Mouse (Mus musculus) G1E (cell line): Measurements from ENCODE around the gene Armc9. TPM values are rescaled to one million over a fixed set of nuclear protein-coding genes. Genes with fewer than 3 reads are reported as not detected.

Experiments used
- ATAC-seq: 2 replicates; pipeline ENCODE4 v1.8.0; 2016; ENCODE audit warnings: mild to moderate bottlenecking; ENCODE audit not compliant: insufficient number of reproducible peaks, poor library complexity, low FRiP score, severe bottlenecking; ENCODE audit errors: extremely low read depth
- DNase-seq: peaks from one replicate; pipeline ENCODE4 v3.0.0; 2012; ENCODE audit warnings: low spot score
- H3K27me3 ChIP-seq: 2 replicates; pipeline ENCODE4 v1.6.1; 2012; ENCODE audit warnings: mild to moderate bottlenecking, low read length, inconsistent platforms; ENCODE audit not compliant: insufficient read depth
- H3K36me3 ChIP-seq: replicated peaks from 2 replicates; pipeline ENCODE3; 2012; ENCODE audit warnings: mild to moderate bottlenecking, inconsistent platforms
- H3K4me1 ChIP-seq: 2 replicates; pipeline ENCODE4 v1.6.1; 2012; ENCODE audit warnings: low read depth, low read length, inconsistent platforms, mixed read lengths; ENCODE audit not compliant: insufficient read depth
- H3K4me3 ChIP-seq: 2 replicates; pipeline ENCODE4 v1.5.1; 2012; ENCODE audit warnings: low read depth, mild to moderate bottlenecking, inconsistent platforms, low read length, moderate library complexity, mixed read lengths
- H3K9me3 ChIP-seq: replicated peaks from 2 replicates; pipeline ENCODE4 v1.6.1; 2012; ENCODE audit warnings: inconsistent platforms
- CTCF ChIP-seq: IDR thresholded peaks from 2 replicates; pipeline ENCODE4 v1.5.1; 2012; ENCODE audit warnings: low read depth, low read length, inconsistent platforms, mixed read lengths
- GATA1 ChIP-seq: IDR thresholded peaks from 2 replicates; pipeline ENCODE4 v1.6.1; 2012; ENCODE audit warnings: borderline replicate concordance, low read length, inconsistent platforms, mixed read lengths
- GATA2 ChIP-seq: IDR thresholded peaks from 2 replicates; pipeline ENCODE4 v1.6.1; 2012; ENCODE audit warnings: low read depth, low read length, inconsistent platforms, borderline replicate concordance
- POLR2AphosphoS5 ChIP-seq: IDR thresholded peaks from 2 replicates; pipeline ENCODE4 v1.6.1; 2012; ENCODE audit warnings: low read depth, low read length, inconsistent platforms; ENCODE audit not compliant: insufficient replicate concordance
- TAL1 ChIP-seq: conservative IDR thresholded peaks from 2 replicates; pipeline ENCODE4 v1.6.1; 2012; ENCODE audit warnings: low read depth, low read length, inconsistent platforms, mixed read lengths
- polyA plus RNA-seq: library from polyadenylated mRNA; stranded (reverse); fragments of >175 nt; gene quantifications from 2 replicates; pipeline ENCODE4 v1.2.3, GENCODE M21; 2012
- total RNA-seq, 2 experiments: library from RNA; stranded (forward) in 1 of 2; stranded (reverse) in 1 of 2; fragments of 200-1000 nt in 1 of 2; fragments of >200 nt in 1 of 2; fragmentation: Nextera tagmentation in 1 of 2; gene quantifications; 2 replicates each; pipeline ENCODE4 v1.2.3; 2014 to 2017

The Armc9 gene
- total and polyA plus RNA-seq, 3 experiments: 4.8 to 15.0 (median 12.3) TPM

DNA sequence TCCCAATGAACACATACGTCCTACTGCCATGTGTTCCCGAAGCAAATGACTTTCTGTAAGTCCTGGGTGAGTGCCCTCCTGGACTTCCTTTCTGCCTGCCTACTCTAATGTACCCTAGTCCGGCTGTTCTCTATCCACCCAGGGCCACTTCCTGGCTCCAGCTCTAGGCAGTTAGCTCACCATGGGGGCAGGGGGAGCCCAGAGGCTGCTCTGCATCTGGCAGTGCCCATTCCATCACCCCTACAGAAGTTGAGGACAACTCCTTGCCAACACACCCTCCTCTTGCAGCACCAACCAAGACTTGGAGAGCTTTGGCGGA lies 114.6 kb downstream of the Armc9 start:
- TF ChIP-seq POLR2AphosphoS5 (no peak), GATA1 (no peak), CTCF (no peak), TAL1 (no peak), GATA2 (no peak)
- H3K27me3 ChIP-seq: peaks cover 9% of the 10 kb centered on the region; the same call in 1 of the 2 replicates
- H3K9me3 ChIP-seq: no peaks in the 10 kb centered on the region
- ATAC-seq (no peak; the same call in 1 of the 2 replicates), DNase-seq (peak; percentile 47)
- peak overlapping the region; percentile 16; the same call in 1 of the 2 replicates for H3K4me3 ChIP-seq
- H3K36me3 ChIP-seq: no peaks in the 10 kb centered on the region
- H3K4me1 ChIP-seq: peaks cover 40% of the 10 kb centered on the region

DNA sequence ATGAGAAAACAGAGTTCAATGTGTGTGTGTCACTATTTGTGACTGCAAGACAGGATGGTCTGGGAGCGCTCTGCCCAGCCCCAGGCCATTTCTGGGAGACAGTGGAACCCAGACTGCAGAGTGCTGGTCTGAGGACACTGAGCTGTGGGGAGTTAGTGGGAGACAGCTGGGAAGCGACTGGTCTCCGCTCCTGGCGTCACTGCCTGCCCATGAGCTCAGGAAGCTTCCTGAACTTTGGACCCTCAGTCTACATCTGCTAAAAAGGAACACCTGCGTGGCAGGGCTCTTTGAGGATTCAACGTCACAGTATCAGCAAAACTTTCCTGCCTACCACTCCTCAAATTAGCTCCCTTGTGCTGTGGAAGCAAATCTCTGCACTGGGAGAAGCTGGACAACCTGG lies 117.1 kb downstream of the Armc9 start:
- DNase-seq (no peak), ATAC-seq (no peak)
- TF ChIP-seq TAL1: no peak
- TF ChIP-seq GATA2: no peak
- no peak for TF ChIP-seq CTCF
- TF ChIP-seq GATA1: no peak
- TF ChIP-seq POLR2AphosphoS5: no peak
- Histone ChIP-seq H3K9me3 (no peaks in the 10 kb centered on the region), H3K4me3 (no peak overlapping the region), H3K27me3 (peaks cover 24% of the 10 kb centered on the region), H3K36me3 (no peaks in the 10 kb centered on the region), H3K4me1 (peaks cover 29% of the 10 kb centered on the region)

- DNase-seq (no peak), ATAC-seq (no peak)
- no peak for TF ChIP-seq GATA1
- TF ChIP-seq TAL1: no peak
- TF ChIP-seq CTCF: no peak
- TF ChIP-seq GATA2: no peak
- TF ChIP-seq POLR2AphosphoS5: no peak
- H3K36me3 ChIP-seq: no peaks in the 10 kb centered on the region
- H3K4me1 ChIP-seq: no peaks in the 10 kb centered on the region
- H3K9me3 ChIP-seq: no peaks in the 10 kb centered on the region
- peaks cover 33% of the 10 kb centered on the region for H3K27me3 ChIP-seq
- H3K4me3 ChIP-seq: no peak overlapping the region
Measured at GRCm38 (mm10) chr1:86277055-86277454, 122.5 kb downstream of the Armc9 start.

GRCm38 (mm10) chr1:86281781-86282536 lies 127.4 kb downstream of the Armc9 start:
- no peak for TF ChIP-seq TAL1
- TF ChIP-seq GATA1: no peak
- TF ChIP-seq GATA2: no peak
- no peak for TF ChIP-seq POLR2AphosphoS5
- no peak for TF ChIP-seq CTCF
- Histone ChIP-seq H3K4me1 (no peaks in the 10 kb centered on the region; the same call in 1 of the 2 replicates), H3K36me3 (no peaks in the 10 kb centered on the region), H3K9me3 (no peaks in the 10 kb centered on the region), H3K27me3 (peaks cover 25% of the 10 kb centered on the region), H3K4me3 (no peak overlapping the region)
- DNase-seq (no peak), ATAC-seq (no peak)

DNA sequence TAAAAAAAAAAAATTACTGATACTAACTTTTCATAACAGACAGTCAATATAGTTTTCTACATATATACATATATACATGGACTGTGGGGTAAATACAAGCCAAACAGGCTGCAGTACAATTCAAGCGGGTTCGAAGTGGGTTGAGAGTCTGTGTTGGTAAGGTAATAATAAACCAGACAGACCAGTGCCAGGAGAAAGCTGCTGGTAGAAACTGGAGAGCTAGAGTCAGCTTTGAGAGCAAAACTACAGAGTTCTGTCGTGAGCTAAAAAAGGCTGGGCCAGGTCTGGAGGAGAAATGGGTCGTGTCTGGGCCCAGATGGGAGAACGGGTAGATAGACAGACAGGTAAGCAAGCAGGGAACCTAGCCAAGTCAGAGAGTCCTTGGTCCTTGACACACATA lies 129.5 kb downstream of the Armc9 start:
- TF ChIP-seq GATA1: no peak
- TF ChIP-seq POLR2AphosphoS5: no peak
- no peak for TF ChIP-seq CTCF
- TF ChIP-seq GATA2: no peak
- no peak for TF ChIP-seq TAL1
- Histone ChIP-seq H3K36me3 (no peaks in the 10 kb centered on the region), H3K27me3 (peaks cover 25% of the 10 kb centered on the region), H3K4me1 (no peaks in the 10 kb centered on the region; the same call in 1 of the 2 replicates), H3K9me3 (no peaks in the 10 kb centered on the region), H3K4me3 (no peak overlapping the region)
- ATAC-seq (no peak), DNase-seq (no peak)

GRCm38 (mm10) chr1:86285295-86285694 lies 130.7 kb downstream of the Armc9 start:
- DNase-seq (no peak), ATAC-seq (no peak)
- Histone ChIP-seq H3K4me3 (no peak overlapping the region), H3K9me3 (no peaks in the 10 kb centered on the region), H3K4me1 (no peaks in the 10 kb centered on the region; the same call in 1 of the 2 replicates), H3K36me3 (no peaks in the 10 kb centered on the region), H3K27me3 (peaks cover 21% of the 10 kb centered on the region)
- no peak for TF ChIP-seq GATA1
- TF ChIP-seq GATA2: no peak
- TF ChIP-seq CTCF: no peak
- no peak for TF ChIP-seq POLR2AphosphoS5
- TF ChIP-seq TAL1: no peak

- ATAC-seq: no peak
- Histone ChIP-seq H3K9me3 (no peaks in the 10 kb centered on the region), H3K4me1 (no peaks in the 10 kb centered on the region; the same call in 1 of the 2 replicates), H3K4me3 (no peak overlapping the region), H3K36me3 (no peaks in the 10 kb centered on the region), H3K27me3 (peaks cover 14% of the 10 kb centered on the region)
- DNase-seq: no peak
- no peak for TF ChIP-seq CTCF
- TF ChIP-seq TAL1: no peak
- TF ChIP-seq GATA1: no peak
- no peak for TF ChIP-seq GATA2
- TF ChIP-seq POLR2AphosphoS5: no peak
Measured at GRCm38 (mm10) chr1:86287473-86287872, 132.9 kb downstream of the Armc9 start.
